Mouse (Mus musculus) ES-E14 (cell line): ENCODE measurements at regions not wholly inside any gene's neighbourhood (a gene's known extent, or its start where the extent isn't known, plus 50 kb on each side); places are given as distances from the start of the nearest gene placed in this dataset.

Source experiments
- DNase-seq: peaks from one replicate; pipeline ENCODE4 v3.0.0-alpha.2; 2013; ENCODE audit warnings: low read depth, low spot score
- H3K27ac ChIP-seq: 2 replicates; pipeline ENCODE4 v1.5.1; 2012; ENCODE audit warnings: low read depth, mild to moderate bottlenecking, low read length, moderate library complexity, mixed read lengths; ENCODE audit not compliant: poor library complexity, insufficient read depth, severe bottlenecking
- H3K36me3 ChIP-seq: 2 replicates; pipeline ENCODE4 v1.6.1; 2012; ENCODE audit warnings: mild to moderate bottlenecking, low read length, moderate library complexity, mixed read lengths; ENCODE audit not compliant: control insufficient read depth, poor library complexity, insufficient read depth, severe bottlenecking
- H3K4me1 ChIP-seq, 2 experiments: fragments of 150-350 bp in 1 of 2; sonication (generic) in 1 of 2; 2 replicates each; pipeline ENCODE4 v1.6.1; 2012; ENCODE audit warnings: low read length in 2 of 2, mild to moderate bottlenecking in 1 of 2, mixed read lengths in 1 of 2; ENCODE audit not compliant: control insufficient read depth in 2 of 2, insufficient read depth in 2 of 2, poor library complexity in 1 of 2
- H3K4me3 ChIP-seq, 2 experiments: fragments of 150-350 bp in 1 of 2; sonication (generic) in 1 of 2; 2 replicates each; pipeline ENCODE4 v1.5.1; 2012; ENCODE audit warnings: low read length in 2 of 2, low read depth in 1 of 2, mild to moderate bottlenecking in 1 of 2, mixed read lengths in 1 of 2; ENCODE audit not compliant: insufficient read depth in 1 of 2, poor library complexity in 1 of 2, severe bottlenecking in 1 of 2
- H3K9ac ChIP-seq: 2 replicates; pipeline ENCODE4 v1.6.1; 2012; ENCODE audit warnings: low read depth, mild to moderate bottlenecking, low read length, mixed read lengths; ENCODE audit not compliant: poor library complexity, insufficient read depth, severe bottlenecking
- H3K9me3 ChIP-seq: fragments of 150-350 bp; sonication (generic); 2 replicates; pipeline ENCODE4 v1.6.1; 2012; ENCODE audit warnings: low read depth, mild to moderate bottlenecking, low read length; ENCODE audit not compliant: control insufficient read depth, insufficient read depth
- CHD2 ChIP-seq: IDR thresholded peaks from 2 replicates; pipeline ENCODE4 v1.6.1; 2014; ENCODE audit warnings: mild to moderate bottlenecking, low read depth, low read length, inconsistent platforms
- HCFC1 ChIP-seq: IDR thresholded peaks from 2 replicates; pipeline ENCODE4 v1.6.1; 2012; ENCODE audit warnings: low read length, inconsistent platforms, borderline replicate concordance; ENCODE audit not compliant: insufficient read depth
- MAFK ChIP-seq: IDR thresholded peaks from 2 replicates; pipeline ENCODE4 v1.6.1; 2014; ENCODE audit warnings: mild to moderate bottlenecking, low read depth, low read length, inconsistent platforms; ENCODE audit not compliant: insufficient read depth
- ZC3H11A ChIP-seq: IDR thresholded peaks from 2 replicates; pipeline ENCODE4 v1.6.1; 2012; ENCODE audit warnings: low read depth, mild to moderate bottlenecking, inconsistent platforms, low read length, borderline replicate concordance
- ZNF384 ChIP-seq: IDR thresholded peaks from 2 replicates; pipeline ENCODE4 v1.6.1; 2012; ENCODE audit warnings: low read depth, low read length, inconsistent platforms
- in situ Hi-C, 2 experiments: fragments of 600-800 bp; cut with MboI; formaldehyde crosslinking; loops; one replicate each; pipeline ENCODE4 v1.15.1; 2025; ENCODE audit warnings: low sequenced_read_pairs in 2 of 2, inconsistent platforms in 1 of 2; ENCODE audit not compliant: unreplicated experiment in 2 of 2

DNA sequence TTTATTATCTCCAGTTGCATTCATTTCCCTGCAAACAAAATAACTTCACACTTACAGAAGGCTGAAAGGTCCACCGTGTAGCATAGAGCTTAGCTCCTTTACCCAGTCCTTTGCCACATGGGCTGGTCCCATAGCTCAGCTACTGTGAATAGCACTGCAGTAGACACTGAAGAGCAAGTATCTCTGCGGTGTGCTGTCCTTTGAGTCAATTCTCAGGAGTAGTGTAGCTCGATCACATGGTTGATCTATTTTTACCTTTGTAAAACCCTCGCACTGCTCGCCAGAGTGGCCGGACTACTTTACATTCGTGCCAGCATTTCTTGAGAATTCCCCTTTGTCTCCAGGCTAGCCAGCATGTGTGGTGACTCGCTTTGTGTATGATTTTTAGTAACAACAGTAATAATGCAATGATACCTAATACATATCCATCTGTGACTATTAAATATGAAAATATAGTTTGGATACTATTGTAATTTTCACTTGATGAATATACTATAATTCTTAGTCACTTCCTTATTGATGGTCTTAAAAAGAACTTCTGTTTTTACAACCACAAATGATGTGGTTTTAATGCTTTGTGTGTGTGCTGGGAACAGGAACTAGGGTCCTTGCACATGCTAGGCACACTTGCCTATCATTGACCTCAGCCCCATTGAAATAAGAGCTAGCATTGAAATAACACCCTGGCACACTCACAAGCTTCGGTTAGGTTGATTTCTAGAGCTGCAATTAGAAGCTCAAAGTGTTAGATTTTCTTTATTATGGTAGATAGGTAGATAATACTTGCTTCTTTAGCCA is 257.7 kb upstream of the Atp11b start:
- no peak for DNase-seq
- H3K9me3 ChIP-seq = no peaks in the 10 kb centered on the region
- TF ChIP-seq MAFK = no peak
- TF ChIP-seq ZC3H11A = no peak
- no peak for TF ChIP-seq CHD2
- TF ChIP-seq HCFC1 = no peak
- no peak for TF ChIP-seq ZNF384
- in situ Hi-C loops = loop anchor here in 1 of 2 experiments (25.0 kb wide), 1 partner anchor 1284 kb away; no protein-coding TSS in a partner anchor
- no peak overlapping the region for H3K27ac ChIP-seq
- H3K9ac ChIP-seq = no peak overlapping the region
- no peaks in the 10 kb centered on the region for H3K4me1 ChIP-seq
- H3K4me3 ChIP-seq = no peak overlapping the region
- H3K36me3 ChIP-seq = no peaks in the 10 kb centered on the region

DNA sequence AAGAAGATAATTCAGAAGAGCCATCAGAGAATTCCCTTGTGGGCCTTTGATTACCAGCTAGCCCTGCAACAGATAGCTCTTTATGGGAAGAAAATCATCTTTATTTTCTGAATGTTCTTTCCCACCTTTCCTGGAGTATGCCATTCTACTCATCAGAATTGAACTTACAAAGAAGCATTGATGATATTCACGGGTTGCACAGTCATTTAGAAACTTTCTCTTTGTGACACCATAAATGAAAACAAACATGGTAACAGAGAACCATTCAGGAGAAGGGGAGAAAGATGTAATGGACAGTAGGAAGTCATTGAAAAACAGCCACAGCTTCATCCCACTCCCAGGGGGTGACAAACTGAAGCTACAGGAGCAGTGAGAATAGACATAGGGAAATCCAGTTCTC is 243.6 kb upstream of the Atp11b start:
- no peaks in the 10 kb centered on the region for H3K9me3 ChIP-seq
- H3K27ac ChIP-seq = no peak overlapping the region
- DNase-seq = no peak
- no peak overlapping the region for H3K4me3 ChIP-seq
- H3K36me3 ChIP-seq = no peaks in the 10 kb centered on the region
- H3K4me1 ChIP-seq = no peaks in the 10 kb centered on the region
- no peak for TF ChIP-seq ZNF384
- no peak for TF ChIP-seq MAFK
- TF ChIP-seq CHD2 = no peak
- no peak for TF ChIP-seq ZC3H11A
- no peak for TF ChIP-seq HCFC1
- in situ Hi-C loops = no loop called here
- no peak overlapping the region for H3K9ac ChIP-seq

DNA sequence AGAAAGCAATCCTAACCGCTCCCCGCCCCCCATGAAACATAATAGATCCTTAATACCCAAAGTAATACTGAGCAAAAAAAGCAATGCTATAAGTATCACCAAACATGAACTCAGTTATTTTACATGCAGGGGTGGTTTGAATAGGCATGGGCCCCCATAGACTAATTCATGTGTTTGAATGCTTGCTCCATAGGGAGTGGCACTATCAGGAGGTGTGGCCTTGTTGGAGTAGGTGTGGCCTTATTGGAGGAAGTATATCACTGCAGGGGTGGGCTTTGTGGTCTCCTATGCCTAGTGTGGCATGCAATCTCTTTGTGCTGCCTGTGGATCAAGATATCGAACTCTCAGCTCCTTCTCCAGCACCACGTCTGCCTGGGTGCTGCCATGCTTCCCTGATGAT is 237.4 kb upstream of the Atp11b start:
- no peaks in the 10 kb centered on the region for H3K4me1 ChIP-seq
- no peak overlapping the region for H3K4me3 ChIP-seq
- in situ Hi-C loops = no loop called here
- H3K27ac ChIP-seq = no peak overlapping the region
- DNase-seq = no peak
- H3K9me3 ChIP-seq = no peaks in the 10 kb centered on the region
- H3K9ac ChIP-seq = no peak overlapping the region
- H3K36me3 ChIP-seq = no peaks in the 10 kb centered on the region
- TF ChIP-seq CHD2 (no peak), HCFC1 (no peak), ZC3H11A (no peak)

DNA sequence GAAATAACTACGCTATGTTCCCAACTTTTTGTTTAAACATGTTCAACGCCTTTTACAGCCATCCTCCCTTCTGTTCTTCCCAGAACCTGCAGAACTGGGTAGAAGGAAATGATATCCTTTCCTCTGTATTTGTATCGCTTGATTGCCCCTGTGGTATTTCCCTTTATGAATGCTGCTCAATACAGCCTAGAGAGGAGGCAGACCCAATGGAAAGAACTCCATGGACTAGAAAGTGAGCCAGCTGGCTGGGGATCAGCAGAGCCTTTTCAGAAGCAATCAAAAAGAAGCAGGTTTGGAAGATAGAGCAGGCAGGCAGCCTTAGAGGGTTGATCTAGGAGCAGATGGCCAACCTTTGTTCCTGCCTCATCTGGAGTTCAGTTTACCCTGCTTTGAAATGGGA is 233.8 kb upstream of the Atp11b start:
- no peak overlapping the region for H3K27ac ChIP-seq
- in situ Hi-C loops = no loop called here
- no peaks in the 10 kb centered on the region for H3K4me1 ChIP-seq
- DNase-seq = no peak
- no peak overlapping the region for H3K4me3 ChIP-seq
- TF ChIP-seq ZNF384 = no peak
- TF ChIP-seq CHD2 = no peak
- TF ChIP-seq HCFC1 = no peak
- no peak for TF ChIP-seq ZC3H11A
- no peak for TF ChIP-seq MAFK
- H3K36me3 ChIP-seq = no peaks in the 10 kb centered on the region
- no peak overlapping the region for H3K9ac ChIP-seq
- H3K9me3 ChIP-seq = no peaks in the 10 kb centered on the region

DNA sequence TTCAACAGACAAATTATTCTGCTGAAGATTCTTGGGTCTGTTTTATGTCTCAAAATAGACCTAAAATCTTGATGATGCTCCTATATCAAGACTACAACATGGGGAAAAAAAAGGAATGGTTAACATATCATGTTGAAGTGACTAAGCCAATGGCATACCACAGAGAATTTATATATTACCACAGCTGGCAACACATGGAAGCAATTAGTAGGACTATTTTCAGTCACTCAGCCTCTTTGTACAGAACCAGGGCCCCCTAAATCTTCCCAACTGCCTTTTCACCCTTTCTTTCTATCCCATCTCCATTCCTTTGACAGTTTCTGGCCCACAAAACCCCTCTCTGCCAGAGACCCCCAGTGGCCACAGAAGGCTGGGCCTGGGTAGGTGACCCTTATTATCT is 206.2 kb upstream of the Atp11b start:
- Histone ChIP-seq H3K4me1 (no peaks in the 10 kb centered on the region), H3K36me3 (no peaks in the 10 kb centered on the region), H3K9ac (no peak overlapping the region), H3K27ac (no peak overlapping the region), H3K4me3 (no peak overlapping the region), H3K9me3 (no peaks in the 10 kb centered on the region; the same call in 1 of the 2 replicates)
- no peak for DNase-seq
- TF ChIP-seq ZNF384 (no peak), CHD2 (no peak), MAFK (no peak), HCFC1 (no peak), ZC3H11A (no peak)
- in situ Hi-C loops = no loop called here
